Mouse (Mus musculus): Measurements from ENCODE around the gene Zbtb48.

The Zbtb48 gene

DNA sequence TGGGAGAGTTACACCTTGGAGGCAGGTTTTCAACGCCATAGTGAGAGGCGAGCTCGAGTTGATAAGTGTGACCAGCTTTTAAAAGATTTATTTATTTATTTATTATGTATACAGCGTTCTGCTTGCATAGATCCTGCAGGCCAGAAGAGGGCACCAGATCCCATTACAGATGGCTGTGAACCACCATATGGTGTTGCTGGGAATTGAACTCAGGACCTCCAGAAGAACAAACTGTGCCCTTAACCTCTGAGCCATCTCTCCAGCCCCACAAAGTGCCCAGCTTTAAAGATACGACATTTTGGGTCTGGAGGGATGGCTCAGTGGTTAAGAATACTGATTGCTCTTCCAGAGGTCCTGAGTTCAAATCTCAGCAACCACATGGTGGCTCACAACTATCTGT is 1.6 kb upstream of the Zbtb48 start:
- DNase-seq (ENCODE audit: low spot score) = no peak

DNA sequence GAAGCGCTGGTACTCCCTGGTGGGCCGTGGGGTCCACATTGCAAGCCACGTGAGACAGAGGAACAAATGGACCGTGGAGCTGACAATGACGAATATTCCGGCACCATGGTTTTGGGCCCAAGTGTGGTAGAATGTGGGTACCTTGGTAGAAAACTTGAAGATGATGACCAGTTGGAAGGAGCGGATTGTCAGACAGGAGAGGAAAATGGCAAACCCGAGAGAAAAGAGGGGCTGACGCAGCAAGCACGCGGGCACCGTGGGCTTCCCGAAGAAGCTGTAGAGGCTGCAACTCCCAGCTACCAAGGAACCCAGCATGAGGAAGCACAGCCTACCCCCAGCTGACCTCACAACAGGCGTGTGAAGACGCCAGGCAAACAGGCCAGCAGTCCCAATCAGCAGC is 985 bp upstream of the Zbtb48 start:
- DNase-seq (ENCODE audit: low spot score) = no peak

DNA sequence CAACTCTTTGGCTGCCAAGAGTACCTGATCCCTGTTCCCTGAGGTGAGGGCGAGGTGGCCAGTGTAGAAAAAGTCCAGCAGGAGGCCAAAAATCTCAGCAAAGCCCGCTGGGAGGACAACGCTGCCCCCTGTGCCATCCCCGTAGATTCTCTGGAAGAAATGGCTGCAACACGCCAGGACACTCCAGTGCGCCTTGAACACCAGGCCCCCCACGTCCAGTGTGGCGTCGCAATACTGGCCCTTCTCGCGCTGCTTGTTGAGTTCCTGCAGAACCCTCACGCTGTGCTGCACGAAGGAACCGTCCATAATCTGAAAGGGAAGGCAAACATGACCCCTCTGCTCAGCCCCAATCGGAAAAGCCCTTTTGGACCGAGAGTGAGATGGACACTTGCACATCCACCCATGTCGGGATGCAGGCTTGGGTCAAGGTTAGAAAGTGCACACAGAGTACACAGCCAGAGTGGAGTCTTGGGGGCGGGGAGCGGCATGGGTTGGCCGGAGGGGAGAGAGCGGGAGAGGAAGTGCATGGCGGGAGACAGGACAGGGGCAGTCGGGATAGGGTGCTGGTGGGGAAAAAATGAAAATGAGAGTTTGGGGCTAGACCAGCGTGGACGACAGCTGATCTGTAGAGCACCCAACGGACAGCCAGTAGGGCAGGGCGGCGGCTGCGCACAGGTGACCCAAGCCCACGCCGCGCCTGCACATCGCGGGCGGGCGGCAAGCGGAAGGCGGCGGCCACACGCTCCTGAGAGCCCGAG is 541 bp downstream of the Zbtb48 start:
- no peak for DNase-seq (ENCODE audit: low spot score)

DNA sequence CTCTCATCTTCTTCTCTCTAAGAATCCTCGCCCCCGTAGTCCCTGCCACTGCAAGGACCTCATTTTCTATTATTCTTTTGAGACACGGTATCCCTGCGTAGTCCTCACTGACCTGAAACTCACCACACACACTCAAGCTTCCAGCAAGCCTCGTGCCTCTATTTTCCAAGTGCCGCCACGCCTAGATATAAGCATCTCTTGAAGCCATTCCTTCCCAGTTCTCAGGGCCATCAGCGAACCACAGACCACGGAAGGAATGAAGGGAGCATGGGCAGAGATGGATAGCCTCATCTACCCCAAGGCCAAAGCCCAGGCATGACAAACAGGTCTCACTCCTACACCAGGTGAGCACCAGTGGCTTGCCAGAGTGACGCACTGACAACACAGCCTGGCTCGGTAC is 2.9 kb downstream of the Zbtb48 start:
- no peak for DNase-seq (ENCODE audit: low spot score)

DNA sequence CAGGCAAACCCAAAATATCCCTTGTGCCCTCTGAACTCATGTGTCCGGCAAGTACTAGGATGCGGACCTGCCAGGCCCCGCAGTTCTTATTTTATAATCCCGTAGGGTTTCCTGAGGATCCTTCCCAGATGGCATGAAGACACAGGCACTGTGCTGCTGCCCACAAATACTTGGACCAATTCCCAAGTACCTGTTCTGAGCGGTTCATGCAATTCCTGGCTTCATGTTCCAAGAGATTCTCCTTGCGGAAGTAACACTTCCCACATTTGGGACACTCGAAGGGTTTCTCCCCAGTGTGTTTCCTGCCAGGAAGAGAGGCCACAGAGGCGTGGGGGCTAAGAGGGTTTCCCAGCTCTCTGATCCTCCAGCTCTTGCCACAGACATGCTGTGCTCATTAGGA is 5.0 kb downstream of the Zbtb48 start:
- DNase-seq (ENCODE audit: low spot score) = no peak

DNA sequence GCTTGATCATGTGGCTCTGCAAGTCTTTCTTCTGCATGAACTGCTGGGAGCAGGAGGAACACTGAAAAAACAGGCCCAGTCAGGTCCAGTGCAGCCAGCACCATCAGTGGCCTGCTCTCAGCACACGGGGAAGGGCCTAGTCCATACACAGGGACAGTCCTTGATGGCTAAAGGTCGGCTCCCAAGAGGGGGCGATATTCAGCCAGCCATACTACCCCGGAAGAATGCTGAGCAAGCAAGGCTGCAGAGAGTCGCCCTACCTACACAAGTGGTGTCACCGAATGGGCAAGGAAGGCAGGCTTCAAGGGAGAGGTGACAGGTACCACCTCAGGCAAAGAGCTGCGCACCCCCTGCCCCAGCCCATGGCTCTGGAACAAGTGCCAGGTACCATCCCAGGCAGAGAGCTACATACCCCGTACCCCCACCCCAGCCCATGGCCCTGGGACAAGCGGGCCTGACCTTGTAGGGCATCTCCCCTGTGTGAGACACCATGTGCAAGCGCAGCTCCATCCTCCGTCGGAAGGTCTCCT is 5.8 kb downstream of the Zbtb48 start:
- no peak for DNase-seq (ENCODE audit: low spot score)

DNA sequence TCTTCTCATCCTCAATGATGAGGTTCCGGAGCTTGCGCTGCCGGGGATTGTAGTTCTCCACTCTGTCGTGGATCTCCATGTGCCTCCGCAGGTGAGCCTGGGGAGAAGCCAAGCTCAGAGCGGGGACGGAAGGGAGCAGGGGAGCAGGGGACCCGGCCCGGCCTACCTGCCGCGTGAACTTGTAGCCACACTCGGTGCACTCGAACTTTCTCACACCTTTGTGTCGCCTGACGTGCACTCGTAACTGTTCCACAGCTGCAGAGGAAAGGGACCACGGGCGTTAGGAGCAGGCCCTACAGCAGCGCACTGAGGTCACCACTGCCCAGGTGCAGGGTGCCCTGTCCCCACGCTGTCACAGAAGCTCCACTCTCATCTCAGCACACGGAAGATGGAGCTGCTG is 7.4 kb downstream of the Zbtb48 start:
- no peak for DNase-seq (ENCODE audit: low spot score)

DNA sequence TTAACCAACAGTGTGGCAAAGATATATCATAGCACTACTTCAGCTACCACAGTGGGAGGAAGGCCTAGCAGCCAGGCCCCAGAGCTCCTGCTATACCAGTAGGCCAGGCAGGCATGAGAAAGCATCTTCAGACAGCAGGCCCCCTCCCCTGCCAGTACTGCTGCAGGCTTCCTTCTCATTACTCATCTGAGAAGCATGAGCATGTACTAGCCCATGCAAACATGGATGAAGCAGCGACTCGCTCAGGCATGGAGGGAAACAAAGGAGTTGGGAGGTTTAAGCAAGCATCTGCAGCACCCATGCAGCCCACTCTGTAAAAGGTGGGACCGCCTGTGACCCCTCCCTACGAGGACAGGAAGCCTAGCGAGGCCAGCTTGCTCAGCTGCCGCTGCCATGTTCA is 8.4 kb downstream of the Zbtb48 start:
- DNase-seq (ENCODE audit: low spot score) = no peak

DNA sequence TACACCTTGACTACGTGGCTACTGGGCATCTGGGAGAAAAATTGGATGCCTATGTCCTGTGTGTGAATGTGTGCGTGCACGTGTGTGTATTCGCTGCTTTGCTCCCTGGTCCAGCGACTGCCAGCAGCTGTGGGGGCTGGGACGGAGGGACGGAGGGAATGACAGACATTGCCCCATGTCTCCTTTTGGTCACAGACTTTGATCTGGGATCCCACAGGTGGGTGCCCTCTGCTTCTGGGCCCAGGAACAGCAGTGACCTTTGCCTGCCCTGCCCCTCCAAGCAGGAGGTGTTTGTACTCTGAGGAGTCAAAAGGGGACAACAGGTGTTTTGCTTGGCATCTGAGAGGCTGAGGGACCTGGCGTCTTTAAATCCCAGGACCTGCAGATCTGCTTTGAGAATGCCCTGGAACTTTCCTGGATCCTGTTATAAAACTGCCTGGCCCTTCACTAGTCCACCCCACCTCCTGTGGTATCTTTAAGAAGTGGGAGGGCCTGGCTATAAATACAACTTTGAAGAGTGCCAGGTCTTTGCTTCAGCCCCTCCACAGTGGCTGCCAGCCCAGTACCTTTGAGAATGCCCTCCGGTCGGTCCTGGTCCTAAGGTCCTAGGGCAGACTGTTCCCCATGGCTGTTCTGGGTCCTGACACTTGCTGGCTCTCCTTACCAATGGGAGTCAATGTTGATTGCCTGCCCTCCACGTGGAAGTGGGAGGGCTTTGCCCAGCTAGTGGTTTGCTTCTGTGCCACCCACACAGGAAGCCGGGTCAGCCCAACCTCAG is 14.2 kb downstream of the Zbtb48 start:
- no peak for DNase-seq (ENCODE audit: low spot score)

DNA sequence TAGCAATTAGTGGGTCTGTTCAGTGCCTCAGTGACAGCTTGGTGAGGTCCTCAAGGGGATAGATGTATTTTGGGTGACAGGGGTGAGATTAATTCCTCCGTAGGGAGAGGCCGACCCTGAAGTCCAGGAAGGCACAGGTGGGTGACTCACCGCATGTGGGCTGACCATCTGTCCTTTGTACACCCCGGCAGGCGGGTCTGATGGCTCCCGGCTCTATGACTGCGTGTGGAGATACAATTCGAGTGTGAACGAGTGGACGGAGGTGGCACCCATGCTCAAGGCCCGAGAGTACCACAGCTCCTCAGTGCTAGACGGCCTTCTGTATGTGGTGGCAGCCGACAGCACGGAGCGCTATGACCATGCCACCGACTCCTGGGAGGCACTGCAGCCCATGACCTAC is 15.4 kb downstream of the Zbtb48 start:
- no peak for DNase-seq (ENCODE audit: low spot score)

DNA sequence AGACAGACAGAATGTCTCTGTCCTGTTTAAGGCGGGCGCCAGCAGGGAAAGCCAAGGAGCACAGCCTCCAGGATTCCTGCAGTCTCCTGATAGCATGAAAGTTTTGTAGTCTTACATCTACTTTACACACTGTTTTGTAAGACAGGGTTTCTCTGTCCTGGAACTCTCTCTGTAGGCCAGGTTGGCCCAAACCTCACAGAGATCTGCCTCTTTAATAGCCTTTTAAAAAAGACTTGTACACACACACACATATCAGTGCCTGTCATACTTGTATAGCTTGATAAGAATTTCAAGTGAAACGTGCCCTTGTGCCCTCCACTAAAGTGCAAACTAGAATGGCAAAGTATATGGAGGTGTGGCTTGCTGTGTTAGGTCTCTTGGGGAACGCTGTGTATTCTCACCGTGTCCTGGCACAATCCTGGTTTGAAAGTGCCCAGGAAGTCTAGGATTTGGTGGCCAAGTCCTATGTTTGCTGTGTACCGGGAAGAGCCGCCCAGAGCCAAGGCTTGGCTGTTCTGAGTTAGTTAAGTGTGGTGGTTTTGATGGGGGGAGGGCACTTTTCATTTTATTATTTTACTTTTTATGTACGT is 16.2 kb downstream of the Zbtb48 start:
- no peak for DNase-seq (ENCODE audit: low spot score)

DNA sequence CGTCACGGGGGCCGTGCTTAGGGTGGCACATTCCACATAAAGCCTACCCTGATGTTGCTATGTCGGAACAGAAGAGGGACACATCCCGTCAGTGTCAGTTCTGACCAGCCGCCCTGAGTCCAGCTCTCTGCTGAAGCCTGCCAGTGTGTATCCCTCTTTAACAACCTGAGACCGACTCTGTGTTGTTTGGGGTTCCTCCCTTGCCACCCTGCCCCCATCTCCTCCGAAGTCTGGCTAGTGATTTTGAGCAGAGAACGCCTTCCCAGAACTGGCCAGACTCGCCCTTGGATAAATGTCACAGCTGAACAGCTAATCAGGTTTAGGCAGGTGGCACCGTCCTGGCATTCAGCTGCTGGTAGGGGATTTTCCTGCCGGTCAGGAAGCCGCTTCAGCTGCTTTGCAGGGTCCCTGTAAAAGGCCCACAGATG is 16.8 kb downstream of the Zbtb48 start:
- DNase-seq (ENCODE audit: low spot score) = no peak

DNA sequence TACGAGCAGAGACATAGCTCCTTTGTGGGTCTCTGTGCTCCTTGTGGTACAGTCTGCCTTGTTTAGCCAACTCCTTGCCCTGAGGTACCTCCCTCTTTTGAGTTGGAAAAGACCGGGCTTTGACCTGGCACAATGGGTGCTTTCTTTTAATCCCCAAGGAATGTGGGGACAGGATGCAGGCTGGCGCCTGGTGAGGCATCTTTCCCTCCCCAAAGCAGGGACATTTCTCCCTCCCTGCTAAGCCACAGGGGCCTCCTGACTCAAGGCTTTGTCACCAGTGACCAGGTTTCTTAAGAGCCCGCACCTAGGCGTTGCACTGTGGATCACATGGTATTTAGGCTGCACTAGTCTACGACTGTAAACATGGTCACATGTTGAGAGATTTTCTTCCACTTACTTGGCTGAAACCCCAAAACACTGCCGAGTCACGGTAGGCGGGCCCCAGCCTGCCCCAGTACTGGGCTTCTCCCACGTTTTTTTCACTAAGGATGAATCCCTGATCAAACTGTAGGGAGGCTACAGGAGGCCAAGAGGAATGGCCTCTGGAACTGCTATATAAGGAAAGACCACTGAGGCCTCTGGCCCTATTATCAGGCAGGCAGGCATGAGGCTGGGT is 17.3 kb downstream of the Zbtb48 start:
- peak; percentile 35 for DNase-seq (ENCODE audit: low spot score)

DNA sequence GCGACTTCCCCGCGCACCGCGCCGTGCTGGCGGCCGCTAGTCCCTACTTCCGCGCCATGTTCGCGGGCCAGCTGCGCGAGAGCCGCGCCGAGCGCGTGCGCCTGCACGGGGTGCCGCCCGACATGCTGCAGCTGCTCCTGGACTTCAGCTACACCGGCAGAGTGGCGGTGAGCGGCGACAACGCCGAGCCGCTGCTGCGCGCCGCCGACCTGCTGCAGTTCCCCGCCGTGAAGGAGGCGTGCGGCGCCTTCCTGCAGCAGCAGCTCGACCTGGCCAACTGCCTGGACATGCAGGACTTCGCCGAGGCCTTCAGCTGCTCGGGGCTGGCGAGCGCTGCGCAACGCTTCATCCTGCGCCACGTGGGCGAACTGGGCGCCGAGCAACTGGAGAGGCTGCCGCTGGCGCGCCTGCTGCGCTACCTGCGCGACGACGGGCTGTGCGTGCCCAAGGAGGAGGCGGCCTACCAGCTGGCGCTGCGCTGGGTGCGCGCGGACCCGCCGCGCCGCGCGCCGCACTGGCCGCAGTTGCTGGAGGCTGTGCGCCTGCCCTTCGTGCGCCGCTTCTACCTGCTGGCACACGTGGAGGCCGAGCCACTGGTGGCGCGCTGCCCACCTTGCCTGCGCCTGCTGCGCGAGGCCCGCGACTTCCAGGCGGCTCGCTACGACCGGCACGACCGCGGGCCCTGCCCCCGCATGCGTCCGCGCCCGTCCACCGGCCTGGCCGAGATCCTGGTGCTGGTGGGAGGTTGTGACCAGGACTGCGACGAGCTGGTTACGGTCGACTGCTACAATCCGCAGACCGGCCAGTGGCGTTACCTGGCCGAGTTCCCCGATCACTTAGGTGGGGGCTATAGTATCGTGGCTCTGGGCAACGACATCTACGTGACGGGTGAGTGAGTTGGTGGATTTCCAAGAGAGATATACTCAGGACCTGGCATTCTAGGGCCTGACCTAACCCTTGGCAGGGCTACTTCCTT is 18.1 kb downstream of the Zbtb48 start:
- DNase-seq (ENCODE audit: low spot score) = peak; percentile 38

DNA sequence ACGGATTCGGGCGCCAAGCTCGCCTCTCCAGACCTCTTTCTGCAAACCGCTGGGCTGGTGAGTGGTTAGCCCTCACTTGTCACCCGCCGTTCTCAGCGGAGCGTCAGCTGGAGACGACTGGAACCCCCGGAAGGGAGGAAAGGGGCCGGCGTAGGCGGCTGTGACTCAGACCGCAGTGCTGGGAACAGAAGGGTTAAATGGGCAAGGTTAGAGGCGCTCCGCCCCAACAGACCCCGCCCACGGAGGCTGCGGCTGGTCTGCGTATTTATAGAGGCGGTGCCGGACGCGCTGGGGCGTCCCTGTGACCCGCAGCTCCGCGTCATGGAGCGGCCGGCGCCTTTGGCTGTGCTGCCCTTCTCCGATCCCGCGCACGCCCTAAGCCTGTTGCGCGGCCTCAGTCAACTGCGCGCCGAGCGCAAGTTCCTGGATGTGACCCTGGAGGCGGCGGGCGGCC is 18.8 kb downstream of the Zbtb48 start, which contains the start of gene Klhl21:
Klhl21 (plus strand) TSS at position 182 of the 454 bp plus-strand sequence.
- peak; percentile 85 for DNase-seq (ENCODE audit: low spot score)

DNA sequence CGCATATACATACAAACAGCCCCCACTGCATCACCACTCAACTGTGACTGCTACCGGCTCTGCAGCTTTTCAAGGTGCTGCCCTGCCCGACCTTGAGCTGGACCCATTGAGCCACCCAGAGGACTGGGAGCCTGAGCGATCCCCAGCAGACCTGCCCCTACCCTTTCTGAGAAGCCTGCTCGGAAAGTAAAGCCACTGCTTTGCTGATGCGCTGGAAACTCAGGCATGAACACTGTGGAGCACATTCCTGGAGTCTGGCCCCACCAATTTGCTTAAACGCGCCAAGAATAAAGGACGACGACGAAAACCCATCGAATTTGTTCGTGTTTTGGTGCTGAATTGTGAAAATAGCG is 19.3 kb downstream of the Zbtb48 start:
- DNase-seq (ENCODE audit: low spot score) = no peak

DNA sequence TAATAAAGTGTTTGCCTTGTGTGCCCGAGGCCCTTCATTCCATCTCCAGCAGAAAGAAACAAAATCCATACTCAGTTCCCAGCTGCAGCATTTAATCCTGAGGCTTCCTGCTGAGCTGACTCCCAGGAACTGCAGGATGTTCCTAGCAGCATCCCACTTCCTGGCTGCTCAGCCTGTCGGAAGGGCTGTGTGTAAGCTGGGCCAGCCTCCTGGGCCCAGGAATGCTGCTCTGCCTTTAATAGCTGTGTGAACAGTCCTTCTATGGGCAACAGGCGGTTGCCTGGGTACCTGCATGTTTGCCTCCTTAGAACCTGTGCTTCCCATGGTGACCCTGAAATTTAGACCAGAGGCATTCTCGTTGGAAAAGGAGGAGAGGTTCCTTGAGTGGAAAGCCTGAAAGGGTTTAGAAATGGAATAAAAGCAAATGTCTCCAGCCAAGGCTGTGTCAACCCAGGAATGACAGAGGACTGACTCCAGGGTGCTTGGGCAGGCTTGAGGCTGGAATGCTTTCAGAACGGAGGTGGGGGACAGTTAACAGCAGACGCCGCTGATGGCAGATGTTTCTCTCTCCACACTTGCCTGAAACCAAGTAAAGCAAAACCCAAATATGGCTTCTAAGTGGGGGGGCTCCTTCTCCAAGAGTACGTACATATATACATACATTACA is 19.9 kb downstream of the Zbtb48 start:
- no peak for DNase-seq (ENCODE audit: low spot score)

DNA sequence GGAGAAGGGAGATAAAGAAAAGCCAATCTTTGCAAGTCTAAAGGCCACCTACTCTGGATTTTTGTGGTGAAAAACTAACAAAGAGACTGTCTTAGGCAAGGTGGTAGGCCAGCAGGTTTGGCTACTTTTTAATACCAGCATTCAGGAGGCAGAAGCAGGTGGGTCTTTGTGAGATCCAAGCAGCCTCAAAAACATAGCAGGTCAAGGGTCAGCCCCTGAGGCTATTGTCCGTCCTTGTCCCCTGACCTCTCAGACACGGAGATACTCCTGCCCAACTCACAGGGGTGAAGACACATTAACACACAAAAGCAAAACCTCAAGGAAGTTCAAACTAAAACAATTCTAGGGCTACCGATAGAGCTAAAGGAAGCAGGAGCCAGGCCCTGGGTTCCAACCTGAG is 20.7 kb downstream of the Zbtb48 start:
- DNase-seq (ENCODE audit: low spot score) = no peak

DNA sequence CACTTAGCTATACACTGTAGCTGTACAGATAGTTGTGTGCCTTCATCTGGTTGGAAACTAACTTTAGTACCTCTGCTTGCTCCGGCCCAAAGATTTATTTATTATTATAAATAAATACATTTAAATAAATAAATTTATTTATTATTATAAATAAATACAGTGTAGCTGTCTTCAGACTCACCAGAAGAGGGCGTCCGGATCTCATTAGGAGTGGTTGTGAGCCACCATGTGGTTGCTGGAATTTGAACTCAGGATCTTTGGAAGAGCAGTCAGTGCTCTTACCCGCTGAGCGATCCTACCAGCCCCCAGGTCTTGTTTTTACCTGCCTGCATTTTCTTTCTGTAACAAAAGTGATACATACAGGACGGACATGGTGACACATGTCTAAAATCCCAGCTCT is 21.3 kb downstream of the Zbtb48 start:
- no peak for DNase-seq (ENCODE audit: low spot score)

DNA sequence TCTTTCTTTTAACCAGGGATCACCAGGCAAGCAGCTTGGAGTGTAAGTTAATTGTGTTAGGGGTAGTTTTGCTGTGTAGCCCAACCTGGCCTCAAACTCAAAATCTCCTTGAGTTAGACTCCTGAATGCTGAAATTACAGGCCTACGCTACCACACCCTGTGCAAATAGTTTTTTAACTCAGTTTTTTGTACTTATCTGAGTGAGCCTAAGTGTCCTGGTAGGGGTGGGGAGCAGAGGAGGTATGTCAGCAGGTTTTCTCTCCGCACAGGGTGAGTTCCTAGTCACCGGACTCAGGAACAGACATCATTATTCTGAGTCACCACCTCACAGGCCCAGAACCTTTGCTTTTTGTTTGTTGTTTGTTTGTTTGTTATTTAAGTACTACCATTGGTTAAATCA is 25.4 kb downstream of the Zbtb48 start:
- DNase-seq (ENCODE audit: low spot score) = no peak

DNA sequence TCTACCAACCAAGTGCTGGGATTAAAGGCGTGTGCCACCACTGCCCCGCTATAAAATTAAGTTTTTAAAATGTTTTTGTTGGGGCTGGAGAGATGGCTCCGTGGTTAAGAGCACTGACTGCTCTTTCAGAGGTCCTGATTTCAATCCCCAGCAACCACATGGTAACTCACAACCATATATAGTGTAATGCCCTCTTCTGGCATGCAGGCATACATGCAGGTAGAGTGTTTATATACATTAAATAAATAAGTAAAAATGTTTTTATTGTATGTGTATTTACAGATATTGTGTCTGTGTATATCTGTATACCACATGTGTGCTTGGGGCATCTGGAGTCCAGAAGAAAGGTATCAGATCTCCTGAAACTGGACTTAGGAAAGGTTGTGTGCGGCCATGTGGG is 26.1 kb downstream of the Zbtb48 start:
- no peak for DNase-seq (ENCODE audit: low spot score)
